Mouse (Mus musculus): ENCODE data around the gene Nrxn3. TPM values are rescaled to one million over a fixed set of nuclear protein-coding genes. Genes with fewer than 3 reads are reported as not detected.

Gene Nrxn3
- polyA plus RNA-seq, 1 experiment from 2014 or later, result 53.1 TPM

GRCm38 (mm10) chr12:89685633-89686032 is 963.0 kb downstream of the Nrxn3 start:
- no peak overlapping the region for H3K4me2 ChIP-seq (replicated peaks)
- H3K36me3 ChIP-seq, result no peaks in the 10 kb centered on the region
- no peak overlapping the region for H3K9ac ChIP-seq
- H3K9me3 ChIP-seq (replicated peaks), result no peaks in the 10 kb centered on the region
- 87% methylated on average over 2 of the region's 2 CpGs for WGBS
- no peaks in the 10 kb centered on the region for H3K4me1 ChIP-seq
- ATAC-seq (ENCODE audit: low FRiP score), result no peak
- no peaks in the 10 kb centered on the region for H3K27me3 ChIP-seq
- H3K27ac ChIP-seq, result no peak overlapping the region
- H3K4me3 ChIP-seq, result no peak overlapping the region

GRCm38 (mm10) chr12:89689086-89689485 is 966.4 kb downstream of the Nrxn3 start:
- 92% methylated on average over 7 of the region's 7 CpGs for WGBS
- no peak overlapping the region for H3K4me2 ChIP-seq (replicated peaks)
- no peaks in the 10 kb centered on the region for H3K4me1 ChIP-seq
- H3K27me3 ChIP-seq, result no peaks in the 10 kb centered on the region
- no peaks in the 10 kb centered on the region for H3K36me3 ChIP-seq
- H3K9ac ChIP-seq, result no peak overlapping the region
- H3K4me3 ChIP-seq, result no peak overlapping the region
- ATAC-seq (ENCODE audit: low FRiP score), result no peak
- no peak overlapping the region for H3K27ac ChIP-seq
- H3K9me3 ChIP-seq (replicated peaks), result no peaks in the 10 kb centered on the region

DNA sequence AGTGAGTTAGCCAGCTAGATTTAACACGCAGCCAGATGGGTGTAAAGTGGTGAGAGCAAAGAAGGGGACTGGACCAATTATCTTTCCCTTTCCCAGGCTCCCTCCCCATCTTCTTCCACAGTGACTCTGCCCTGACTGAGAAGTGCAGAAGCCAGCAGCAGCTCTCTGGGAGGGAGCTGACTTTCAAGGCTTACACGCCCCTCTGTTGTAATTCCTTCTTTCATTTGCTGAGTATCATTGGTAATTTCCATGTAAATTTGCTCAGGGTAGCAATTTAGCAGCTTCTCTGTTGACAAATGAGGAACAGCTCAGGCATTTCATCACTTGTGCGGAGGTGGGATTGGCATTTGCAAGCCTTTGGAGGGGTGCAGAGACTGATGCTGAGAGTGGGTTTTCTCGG is 976.8 kb downstream of the Nrxn3 start:
- Histone ChIP-seq H3K27me3 (no peaks in the 10 kb centered on the region), H3K4me1 (peaks cover 6% of the 10 kb centered on the region; the same call in 1 of the 2 replicates), H3K4me3 (no peak overlapping the region), H3K4me2 (replicated peaks) (no peak overlapping the region), H3K36me3 (no peaks in the 10 kb centered on the region), H3K9me3 (replicated peaks) (no peaks in the 10 kb centered on the region), H3K27ac (no peak overlapping the region), H3K9ac (no peak overlapping the region)
- ATAC-seq (ENCODE audit: low FRiP score), result no peak
- WGBS, result 9% methylated on average over 4 of the region's 4 CpGs

DNA sequence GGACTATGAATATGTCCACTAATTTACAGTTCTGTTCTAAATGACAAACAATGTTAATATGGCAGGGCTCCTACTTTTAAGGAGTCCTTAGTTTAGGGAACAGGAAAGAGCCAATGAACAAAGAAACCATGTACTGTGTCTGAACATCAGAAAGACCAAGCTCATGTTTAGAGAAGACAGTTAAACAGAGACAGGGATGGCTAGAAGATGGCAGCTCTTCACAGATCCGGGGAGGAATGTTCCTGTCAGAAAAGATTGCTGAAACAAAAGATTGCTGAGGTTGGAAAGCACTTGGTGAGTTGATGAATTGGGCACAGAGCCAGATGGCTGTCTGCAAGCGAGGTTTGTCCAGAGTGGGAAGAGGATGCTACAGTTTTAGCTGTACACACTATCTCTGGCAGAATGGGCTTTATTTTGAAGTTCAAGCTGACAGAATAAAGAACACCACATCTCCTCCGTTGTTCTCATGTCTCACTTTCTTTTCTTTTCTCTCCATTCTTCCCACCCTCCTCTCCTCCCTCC is 978.3 kb downstream of the Nrxn3 start:
- H3K4me1 ChIP-seq, result peaks cover 6% of the 10 kb centered on the region; the same call in 1 of the 2 replicates
- no peak overlapping the region for H3K9ac ChIP-seq
- H3K4me3 ChIP-seq, result no peak overlapping the region
- no peak overlapping the region for H3K27ac ChIP-seq
- no peaks in the 10 kb centered on the region for H3K36me3 ChIP-seq
- H3K27me3 ChIP-seq, result no peaks in the 10 kb centered on the region
- no peak overlapping the region for H3K4me2 ChIP-seq (replicated peaks)
- ATAC-seq (ENCODE audit: low FRiP score), result no peak
- 44% methylated on average over 3 of the region's 3 CpGs for WGBS
- H3K9me3 ChIP-seq (replicated peaks), result no peaks in the 10 kb centered on the region

DNA sequence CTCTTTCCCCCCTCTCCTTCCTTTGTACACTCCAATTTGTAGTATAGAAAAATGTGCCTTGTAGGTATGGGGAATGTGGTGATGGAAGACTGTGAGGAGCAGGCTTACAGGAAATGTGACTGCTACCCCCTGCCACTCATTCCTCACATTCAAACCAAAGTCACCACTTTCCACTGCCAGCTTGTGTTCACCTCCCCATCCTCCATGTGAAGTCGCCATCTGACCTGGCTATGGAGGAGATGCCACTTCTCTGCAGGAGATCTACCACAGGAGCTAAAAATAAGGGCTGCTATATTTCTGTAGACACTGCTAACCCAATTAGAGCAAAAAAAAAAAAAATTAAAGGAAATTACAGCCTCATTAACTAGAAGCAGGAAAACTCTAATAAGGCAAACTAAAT is 980.3 kb downstream of the Nrxn3 start:
- H3K9ac ChIP-seq, result no peak overlapping the region
- no peak overlapping the region for H3K4me2 ChIP-seq (replicated peaks)
- no peaks in the 10 kb centered on the region for H3K36me3 ChIP-seq
- H3K27me3 ChIP-seq, result no peaks in the 10 kb centered on the region
- H3K4me3 ChIP-seq, result no peak overlapping the region
- WGBS, result 67% methylated on average over 1 of the region's 1 CpGs
- no peak overlapping the region for H3K27ac ChIP-seq
- ATAC-seq (ENCODE audit: low FRiP score), result no peak
- H3K4me1 ChIP-seq, result peaks cover 6% of the 10 kb centered on the region; the same call in 1 of the 2 replicates
- H3K9me3 ChIP-seq (replicated peaks), result no peaks in the 10 kb centered on the region

DNA sequence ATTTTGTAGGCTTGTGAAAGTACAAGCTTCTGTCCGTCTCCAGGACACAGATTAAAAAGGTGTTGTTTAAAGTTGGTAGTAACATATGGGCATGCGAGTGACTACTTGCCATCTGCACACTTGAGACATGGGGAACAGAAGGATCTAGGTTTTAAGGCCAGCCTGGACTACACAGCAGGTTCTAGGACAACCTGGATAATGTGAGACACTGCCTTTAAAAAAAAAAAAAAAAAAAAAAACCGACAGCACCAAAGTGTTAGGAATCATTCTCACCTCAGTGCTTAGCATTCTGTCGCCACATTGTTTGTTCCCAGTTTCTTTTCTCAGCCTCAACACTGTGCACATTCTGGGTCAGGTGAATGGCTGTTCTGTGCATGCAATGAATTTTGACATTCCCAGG is 985.2 kb downstream of the Nrxn3 start:
- Histone ChIP-seq H3K27me3 (no peaks in the 10 kb centered on the region), H3K36me3 (no peaks in the 10 kb centered on the region), H3K9ac (no peak overlapping the region), H3K9me3 (replicated peaks) (no peaks in the 10 kb centered on the region), H3K4me3 (no peak overlapping the region), H3K27ac (no peak overlapping the region), H3K4me2 (replicated peaks) (no peak overlapping the region), H3K4me1 (no peaks in the 10 kb centered on the region)
- 74% methylated on average over 4 of the region's 4 CpGs for WGBS
- ATAC-seq (ENCODE audit: low FRiP score), result no peak

GRCm38 (mm10) chr12:89710459-89710858 is 987.8 kb downstream of the Nrxn3 start:
- no peak for ATAC-seq (ENCODE audit: low FRiP score)
- 94% methylated on average over 5 of the region's 5 CpGs for WGBS

GRCm38 (mm10) chr12:89711791-89712190 is 989.1 kb downstream of the Nrxn3 start:
- WGBS, result 96% methylated on average over 1 of the region's 1 CpGs
- no peaks in the 10 kb centered on the region for H3K36me3 ChIP-seq
- H3K9me3 ChIP-seq (replicated peaks), result no peaks in the 10 kb centered on the region
- ATAC-seq (ENCODE audit: low FRiP score), result no peak
- H3K9ac ChIP-seq, result no peak overlapping the region
- no peaks in the 10 kb centered on the region for H3K27me3 ChIP-seq
- H3K4me1 ChIP-seq, result no peaks in the 10 kb centered on the region
- no peak overlapping the region for H3K27ac ChIP-seq
- no peak overlapping the region for H3K4me3 ChIP-seq
- H3K4me2 ChIP-seq (replicated peaks), result no peak overlapping the region

More at GRCm38 (mm10) chr12:89710459-89710858, 987.8 kb downstream of the Nrxn3 start:
- H3K4me3 ChIP-seq, result no peak overlapping the region
- no peaks in the 10 kb centered on the region for H3K4me1 ChIP-seq
- H3K36me3 ChIP-seq, result no peaks in the 10 kb centered on the region
- no peak overlapping the region for H3K27ac ChIP-seq
- H3K9me3 ChIP-seq (replicated peaks), result no peaks in the 10 kb centered on the region
- no peak overlapping the region for H3K9ac ChIP-seq
- no peak overlapping the region for H3K4me2 ChIP-seq (replicated peaks)
- H3K27me3 ChIP-seq, result no peaks in the 10 kb centered on the region

GRCm38 (mm10) chr12:89719194-89720080 is 996.8 kb downstream of the Nrxn3 start:
- ATAC-seq (ENCODE audit: low FRiP score), result no peak
- no peaks in the 10 kb centered on the region for H3K27me3 ChIP-seq
- no peak overlapping the region for H3K27ac ChIP-seq
- no peak overlapping the region for H3K4me2 ChIP-seq (replicated peaks)
- no peak overlapping the region for H3K9ac ChIP-seq
- H3K4me3 ChIP-seq, result no peak overlapping the region
- no peaks in the 10 kb centered on the region for H3K4me1 ChIP-seq
- no peaks in the 10 kb centered on the region for H3K9me3 ChIP-seq (replicated peaks)
- no peaks in the 10 kb centered on the region for H3K36me3 ChIP-seq
- WGBS, result 32% methylated on average over 8 of the region's 8 CpGs

DNA sequence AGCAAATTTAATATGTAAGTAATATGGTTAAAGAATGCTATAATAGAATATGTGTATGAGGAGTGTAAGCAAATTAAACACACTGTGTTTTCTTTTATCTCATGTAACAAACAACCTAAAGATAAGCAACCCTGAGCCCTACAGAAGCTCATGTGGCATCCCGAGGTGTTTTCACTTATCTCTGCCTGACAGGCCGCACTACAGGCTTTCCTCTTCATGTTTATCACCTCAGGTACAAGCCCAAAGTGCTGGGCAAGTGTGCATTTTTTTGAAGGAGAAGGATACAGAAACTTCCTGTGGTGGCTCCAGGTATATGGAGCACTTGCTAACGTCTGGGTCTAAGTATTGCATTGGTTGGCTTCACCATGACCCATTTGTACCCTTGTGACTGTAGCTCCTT is 998.3 kb downstream of the Nrxn3 start:
- H3K9ac ChIP-seq, result no peak overlapping the region
- no peaks in the 10 kb centered on the region for H3K4me1 ChIP-seq
- H3K27ac ChIP-seq, result no peak overlapping the region
- no peak overlapping the region for H3K4me3 ChIP-seq
- no peaks in the 10 kb centered on the region for H3K36me3 ChIP-seq
- H3K4me2 ChIP-seq (replicated peaks), result no peak overlapping the region
- no peak for ATAC-seq (ENCODE audit: low FRiP score)
- no peaks in the 10 kb centered on the region for H3K27me3 ChIP-seq
- 77% methylated on average over 3 of the region's 3 CpGs for WGBS
- H3K9me3 ChIP-seq (replicated peaks), result no peaks in the 10 kb centered on the region

DNA sequence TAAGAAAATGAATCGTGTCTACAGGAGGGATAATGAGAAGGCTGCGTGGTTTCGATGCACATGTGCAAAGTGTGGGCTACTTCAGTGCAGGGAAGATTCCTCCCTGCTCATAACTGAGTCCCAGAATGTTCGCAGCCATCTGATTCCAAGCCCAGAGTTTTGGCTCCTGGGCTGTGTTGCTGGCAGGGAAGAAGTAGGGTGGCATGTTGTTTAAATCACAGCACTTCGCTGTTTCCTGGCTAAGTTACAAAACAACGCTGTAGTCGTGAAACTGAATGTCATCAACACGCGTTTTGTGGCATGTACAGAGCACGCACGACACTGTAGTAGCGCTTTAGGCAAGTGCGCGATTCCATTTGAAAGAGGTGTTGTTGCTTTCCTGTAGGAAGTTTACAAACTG is 999.8 kb downstream of the Nrxn3 start:
- Histone ChIP-seq H3K27me3 (no peaks in the 10 kb centered on the region), H3K4me2 (replicated peaks) (no peak overlapping the region), H3K9me3 (replicated peaks) (no peaks in the 10 kb centered on the region), H3K9ac (no peak overlapping the region), H3K36me3 (no peaks in the 10 kb centered on the region), H3K27ac (no peak overlapping the region), H3K4me3 (no peak overlapping the region), H3K4me1 (no peaks in the 10 kb centered on the region)
- WGBS, result 91% methylated on average over 14 of the region's 14 CpGs
- ATAC-seq (ENCODE audit: low FRiP score), result no peak

DNA sequence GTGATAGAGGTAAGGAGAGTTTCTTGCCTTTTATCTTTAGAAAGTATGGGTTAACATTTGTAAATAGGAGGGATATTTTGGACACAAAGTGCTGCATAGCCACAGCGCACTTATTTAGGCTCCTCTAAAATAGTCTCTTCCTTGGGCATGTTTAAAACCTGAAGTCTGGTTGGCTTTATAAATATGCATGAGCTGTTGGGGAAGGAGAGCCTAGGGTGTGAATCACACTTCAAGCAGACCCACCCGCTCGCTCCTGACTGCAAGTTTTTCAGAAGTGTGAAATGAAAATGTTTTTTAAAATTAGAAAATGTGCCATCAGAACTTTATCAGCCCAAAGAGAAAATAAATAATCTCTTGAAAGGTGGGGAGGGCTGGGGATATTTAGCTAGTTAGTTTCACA is 1001.4 kb downstream of the Nrxn3 start:
- no peak overlapping the region for H3K4me3 ChIP-seq
- no peaks in the 10 kb centered on the region for H3K9me3 ChIP-seq (replicated peaks)
- WGBS, result 52% methylated on average over 3 of the region's 3 CpGs
- no peak overlapping the region for H3K4me2 ChIP-seq (replicated peaks)
- H3K27me3 ChIP-seq, result no peaks in the 10 kb centered on the region
- no peak overlapping the region for H3K27ac ChIP-seq
- H3K9ac ChIP-seq, result no peak overlapping the region
- H3K36me3 ChIP-seq, result no peaks in the 10 kb centered on the region
- no peak for ATAC-seq (ENCODE audit: low FRiP score)
- H3K4me1 ChIP-seq, result no peaks in the 10 kb centered on the region

DNA sequence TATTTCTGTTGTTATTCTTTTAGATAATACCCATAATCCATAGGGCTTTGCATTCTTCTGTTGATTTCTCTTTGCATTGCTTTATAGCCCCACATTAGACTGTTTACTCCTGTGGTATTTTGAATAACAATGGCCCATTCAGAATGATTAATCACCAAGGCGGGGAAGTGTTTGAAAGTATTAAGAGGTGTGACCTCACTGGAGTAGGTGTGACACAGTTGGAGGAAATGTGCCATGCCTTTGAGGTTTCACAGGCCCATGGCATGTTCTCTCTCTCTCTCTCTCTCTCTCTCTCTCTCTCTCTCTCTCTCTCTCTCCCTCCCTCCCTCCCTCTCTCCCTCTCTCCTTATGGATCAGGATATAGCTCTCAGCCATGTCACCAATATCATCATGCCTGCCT is 1019.6 kb downstream of the Nrxn3 start:
- H3K4me1 ChIP-seq, result no peaks in the 10 kb centered on the region
- ATAC-seq (ENCODE audit: low FRiP score), result no peak
- no peak overlapping the region for H3K4me2 ChIP-seq (replicated peaks)
- H3K4me3 ChIP-seq, result no peak overlapping the region
- no peak overlapping the region for H3K9ac ChIP-seq
- no peaks in the 10 kb centered on the region for H3K27me3 ChIP-seq
- 35% methylated on average over 1 of the region's 1 CpGs for WGBS
- H3K27ac ChIP-seq, result no peak overlapping the region
- H3K36me3 ChIP-seq, result no peaks in the 10 kb centered on the region
- peaks cover 3% of the 10 kb centered on the region; the same call in 1 of the 2 replicates for H3K9me3 ChIP-seq (replicated peaks)

Measured in hindbrain, embryonic 12.5 days (tissue).